Mouse (Mus musculus) kidney, embryonic 16.5 days (tissue): ENCODE results near the gene Pdcl3. TPM values are rescaled to one million over a fixed set of nuclear protein-coding genes. Genes with fewer than 3 reads are reported as not detected.

Experiments
- ATAC-seq: fragments of 200-750 bp; cut with Nextera tagmentation; 2 replicates; pipeline ENCODE4 v1.8.0; 2017; ENCODE audit warnings: moderate TSS enrichment; ENCODE audit not compliant: low FRiP score, low TSS enrichment
- H3K27ac ChIP-seq: fragments of 300-500 bp; sonication (generic); 2 replicates; pipeline ENCODE4 v1.5.1; 2014; ENCODE audit warnings: low read length
- H3K27me3 ChIP-seq: fragments of 300-500 bp; sonication (generic); 2 replicates; pipeline ENCODE4 v1.6.1; 2014; ENCODE audit warnings: low read length, control low read depth, mixed read lengths; ENCODE audit not compliant: insufficient read depth
- H3K36me3 ChIP-seq: fragments of 300-500 bp; sonication (generic); 2 replicates; pipeline ENCODE4 v1.6.1; 2014; ENCODE audit warnings: low read length, control low read depth, mixed read lengths; ENCODE audit not compliant: insufficient read depth
- H3K4me1 ChIP-seq: fragments of 300-500 bp; sonication (generic); 2 replicates; pipeline ENCODE4 v1.6.1; 2014; ENCODE audit warnings: low read length, control low read depth, mixed read lengths; ENCODE audit not compliant: insufficient read depth
- H3K4me2 ChIP-seq: fragments of 300-500 bp; sonication (generic); replicated peaks from 2 replicates; pipeline ENCODE4 v1.6.1; 2014; ENCODE audit warnings: low read depth, low read length
- H3K4me3 ChIP-seq: fragments of 300-500 bp; sonication (generic); 2 replicates; pipeline ENCODE4 v1.5.1; 2014; ENCODE audit warnings: mild to moderate bottlenecking, low read length
- H3K9ac ChIP-seq: fragments of 300-500 bp; sonication (generic); replicated peaks from 2 replicates; pipeline ENCODE4 v1.6.1; 2014; ENCODE audit warnings: low read length
- H3K9me3 ChIP-seq: fragments of 300-500 bp; sonication (generic); 2 replicates; pipeline ENCODE4 v1.6.1; 2016; ENCODE audit warnings: low read length, control low read depth
- whole genome bisulfite sequencing: fragments of 180-500 bp; shearing (Covaris S2); extraction: QIAGEN DNeasy Blood & Tissue Kit; methylation state at CpG from one replicate; pipeline ENCODE4 v1.1.7; 2014; 5-methylcytosine and 5-hydroxymethylcytosine counted together
- polyA plus RNA-seq: library from polyadenylated mRNA; unstranded; fragments of >200 nt; fragmentation: Nextera tagmentation; extraction: Ambion mirVana; gene quantifications from 2 replicates; pipeline ENCODE4 v1.2.1, GENCODE M21; 2015

The Pdcl3 gene
- polyA plus RNA-seq = 165 and 172 TPM in 2 replicates

DNA sequence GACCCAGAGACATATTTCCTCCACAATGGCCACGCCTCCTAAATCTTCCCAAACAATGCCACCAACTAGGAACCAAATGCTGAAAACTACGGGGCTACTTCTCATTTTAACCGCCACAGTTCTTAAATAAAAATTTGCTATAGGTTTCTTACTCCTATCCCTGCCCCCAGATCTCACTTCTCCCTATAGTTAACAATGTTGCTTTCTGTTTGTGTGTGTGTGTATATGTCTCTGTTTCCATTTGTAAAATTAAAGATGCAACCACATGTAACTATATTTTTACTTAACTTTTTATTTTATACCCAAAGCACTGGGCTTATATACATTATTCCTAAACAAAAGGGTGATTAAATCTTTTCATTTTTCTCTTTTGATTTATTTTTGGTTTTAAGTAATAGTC lies at the start of gene Pdcl3:
Gene Pdcl3, plus strand, starts transcription at position 301 of the 400 bp plus-strand sequence.
- Histone ChIP-seq H3K36me3 (0 out of 2 replicates have a peak, but pooled peaks cover 2% of the 10 kb centered on the region), H3K4me3 (no peak within 1 kb of the TSS), H3K27me3 (no peaks in the 10 kb centered on the region), H3K4me2 (no peak within 1 kb of the TSS), H3K9ac (no peak within 1 kb of the TSS), H3K27ac (peak within 1 kb of the TSS; percentile 54), H3K4me1 (peaks cover 19% of the 10 kb centered on the region), H3K9me3 (no peaks in the 10 kb centered on the region)
- no peak for ATAC-seq
- WGBS = 89% methylated on average over 3 of the region's 3 CpGs

DNA sequence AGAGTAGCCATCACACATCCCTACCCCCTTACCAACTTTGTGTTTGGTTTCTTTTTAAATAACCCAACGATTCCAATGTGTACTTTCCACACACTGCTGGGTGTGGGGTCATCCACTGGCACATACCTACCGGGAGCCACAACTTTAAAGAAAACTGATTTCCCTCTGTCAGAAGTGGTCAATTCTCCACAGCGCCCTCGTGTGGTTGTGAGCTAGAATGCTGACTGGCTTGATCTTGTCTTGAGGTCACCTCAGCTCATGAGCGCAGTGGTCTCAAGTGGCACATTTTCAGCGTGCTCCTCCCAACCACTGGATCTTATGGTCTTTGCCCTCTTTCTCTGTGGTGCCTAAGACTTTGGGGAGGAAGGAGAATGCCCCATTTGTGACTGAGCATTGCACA lies 48.6 kb upstream of the Pdcl3 start:
- no peak overlapping the region for H3K4me2 ChIP-seq
- H3K27me3 ChIP-seq = no peaks in the 10 kb centered on the region
- ATAC-seq = no peak
- no peak overlapping the region for H3K9ac ChIP-seq
- H3K36me3 ChIP-seq = no peaks in the 10 kb centered on the region
- 32% methylated on average over 6 of the region's 6 CpGs for WGBS
- H3K27ac ChIP-seq = no peak overlapping the region
- H3K4me1 ChIP-seq = no peaks in the 10 kb centered on the region
- H3K4me3 ChIP-seq = no peak overlapping the region
- 0 out of 2 replicates have a peak, but pooled peaks cover 2% of the 10 kb centered on the region for H3K9me3 ChIP-seq

DNA sequence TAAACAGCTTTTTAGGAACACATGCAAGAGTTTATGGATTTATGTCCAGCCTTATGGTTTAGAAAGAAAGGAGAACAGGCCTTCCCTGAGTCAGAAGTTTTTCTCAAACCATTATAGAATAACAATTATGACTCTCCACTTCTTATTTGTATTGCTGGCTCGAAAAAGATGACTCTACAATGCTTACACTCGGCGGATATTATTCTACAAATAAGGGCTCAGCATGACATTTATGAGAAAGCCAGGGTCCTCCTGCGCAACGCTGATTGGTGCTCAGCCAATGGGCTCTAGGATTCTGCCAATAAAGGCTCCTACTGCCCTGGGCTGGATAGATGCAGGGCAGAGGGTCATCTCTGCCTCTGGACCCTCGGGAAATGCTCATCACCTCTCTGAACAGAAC lies 46.6 kb upstream of the Pdcl3 start, which contains the start of gene Nms:
Gene Nms, plus strand, starts transcription at position 301 of the 400 bp plus-strand sequence.
- H3K27ac ChIP-seq = no peak within 1 kb of the TSS
- WGBS = 81% methylated on average over 6 of the region's 6 CpGs
- H3K4me2 ChIP-seq = no peak within 1 kb of the TSS
- H3K9ac ChIP-seq = no peak within 1 kb of the TSS
- H3K36me3 ChIP-seq = no peaks in the 10 kb centered on the region
- no peaks in the 10 kb centered on the region for H3K4me1 ChIP-seq
- no peak for ATAC-seq
- H3K9me3 ChIP-seq = 0 out of 2 replicates have a peak, but pooled peaks cover 2% of the 10 kb centered on the region
- no peak within 1 kb of the TSS for H3K4me3 ChIP-seq
- no peaks in the 10 kb centered on the region for H3K27me3 ChIP-seq

DNA sequence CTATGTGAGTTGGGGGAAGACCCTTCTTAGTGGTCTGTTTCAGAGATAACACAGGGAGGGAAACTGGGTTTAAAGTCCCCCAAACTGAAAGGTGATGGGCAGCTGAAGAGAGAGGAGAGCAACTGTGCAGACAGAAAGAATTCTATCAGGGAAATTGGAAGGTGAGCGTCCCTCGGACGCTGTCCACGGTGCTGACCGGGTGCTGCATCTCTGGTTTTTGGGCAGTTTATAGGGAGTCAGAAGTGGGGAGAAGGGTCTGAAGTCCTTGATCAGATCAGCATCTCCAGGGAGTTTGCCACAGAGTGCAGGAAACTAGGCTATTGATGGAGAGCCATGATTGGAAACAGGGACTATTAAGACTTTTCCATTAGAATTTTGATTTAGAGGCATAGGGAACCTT lies 45.8 kb upstream of the Pdcl3 start:
- H3K27me3 ChIP-seq = no peaks in the 10 kb centered on the region
- no peak overlapping the region for H3K27ac ChIP-seq
- H3K9me3 ChIP-seq = 0 out of 2 replicates have a peak, but pooled peaks cover 2% of the 10 kb centered on the region
- no peaks in the 10 kb centered on the region for H3K36me3 ChIP-seq
- H3K4me3 ChIP-seq = no peak overlapping the region
- no peak for ATAC-seq
- 5% methylated on average over 5 of the region's 5 CpGs for WGBS
- no peak overlapping the region for H3K9ac ChIP-seq
- no peak overlapping the region for H3K4me2 ChIP-seq
- H3K4me1 ChIP-seq = no peaks in the 10 kb centered on the region

DNA sequence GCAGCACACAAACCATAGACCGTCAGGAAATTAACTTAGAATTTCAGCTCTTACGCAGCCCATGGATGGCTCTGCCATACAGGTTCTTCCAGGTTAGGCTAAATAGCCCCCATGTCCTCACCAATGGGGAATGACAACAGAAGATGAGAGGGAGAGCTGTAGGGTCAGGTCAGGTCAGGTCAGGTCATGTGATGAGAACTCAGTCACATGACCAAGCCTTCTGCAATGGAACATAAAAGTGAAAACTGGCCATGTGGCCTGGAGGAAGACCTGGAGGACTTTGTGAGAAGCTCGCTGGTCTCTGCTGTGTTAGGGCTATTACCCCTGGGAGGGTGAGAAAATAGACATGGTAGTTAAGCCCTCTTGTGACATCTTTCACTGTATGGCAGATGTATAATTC lies 29.0 kb upstream of the Pdcl3 start:
- no peaks in the 10 kb centered on the region for H3K27me3 ChIP-seq
- H3K36me3 ChIP-seq = no peaks in the 10 kb centered on the region
- ATAC-seq = no peak

DNA sequence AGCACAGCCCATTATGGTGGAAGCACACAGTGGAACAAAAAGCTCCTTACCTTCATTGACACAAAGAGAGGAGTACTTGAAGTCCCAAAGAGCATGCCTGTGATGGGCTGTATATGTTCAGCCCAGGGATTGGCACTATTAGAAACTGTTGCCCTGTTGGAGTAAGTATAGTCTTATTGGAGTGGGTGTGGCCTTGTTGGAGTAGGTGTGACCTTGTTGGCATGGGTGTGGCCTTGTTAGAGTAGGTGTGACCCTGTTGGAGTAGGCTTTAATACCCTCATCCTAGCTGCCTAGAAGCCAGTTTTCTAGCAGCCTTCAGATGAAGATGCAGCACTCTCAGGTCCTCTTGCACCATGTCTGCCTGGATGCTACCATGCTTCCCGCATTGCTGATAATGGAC lies 16.3 kb upstream of the Pdcl3 start:
- no peak overlapping the region for H3K27ac ChIP-seq
- 90% methylated on average over 1 of the region's 1 CpGs for WGBS
- no peak overlapping the region for H3K9ac ChIP-seq
- no peaks in the 10 kb centered on the region for H3K4me1 ChIP-seq
- no peak overlapping the region for H3K4me3 ChIP-seq
- H3K9me3 ChIP-seq = no peaks in the 10 kb centered on the region
- H3K4me2 ChIP-seq = no peak overlapping the region
- no peaks in the 10 kb centered on the region for H3K36me3 ChIP-seq
- H3K27me3 ChIP-seq = no peaks in the 10 kb centered on the region
- no peak for ATAC-seq

More for the DNA sequence above, 29.0 kb upstream of the Pdcl3 start:
- 89% methylated on average over 3 of the region's 3 CpGs for WGBS
- no peak overlapping the region for H3K4me2 ChIP-seq
- H3K9ac ChIP-seq = no peak overlapping the region
- no peak overlapping the region for H3K27ac ChIP-seq
- no peaks in the 10 kb centered on the region for H3K4me1 ChIP-seq
- no peak overlapping the region for H3K4me3 ChIP-seq
- no peaks in the 10 kb centered on the region for H3K9me3 ChIP-seq

DNA sequence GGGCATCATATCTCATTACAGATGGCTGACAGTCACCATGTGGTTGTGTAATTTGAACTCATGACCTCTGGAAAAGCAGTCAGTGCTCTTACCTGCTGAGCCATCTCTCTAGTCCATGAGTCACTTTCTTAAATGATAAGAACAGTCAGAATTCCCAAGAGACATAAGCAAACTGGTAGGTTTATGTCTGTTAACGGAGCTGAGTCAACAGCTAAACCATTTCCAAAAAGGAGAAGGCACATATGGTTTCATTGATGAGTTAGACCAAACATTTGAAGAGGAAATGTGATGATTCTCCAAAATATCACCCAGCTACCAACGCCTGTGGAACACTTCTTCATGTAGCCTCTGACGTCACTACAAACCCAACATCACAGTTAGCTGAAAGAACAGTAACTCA lies 13.7 kb upstream of the Pdcl3 start:
- no peaks in the 10 kb centered on the region for H3K9me3 ChIP-seq
- no peak for ATAC-seq
- WGBS = 87% methylated on average over 3 of the region's 3 CpGs

DNA sequence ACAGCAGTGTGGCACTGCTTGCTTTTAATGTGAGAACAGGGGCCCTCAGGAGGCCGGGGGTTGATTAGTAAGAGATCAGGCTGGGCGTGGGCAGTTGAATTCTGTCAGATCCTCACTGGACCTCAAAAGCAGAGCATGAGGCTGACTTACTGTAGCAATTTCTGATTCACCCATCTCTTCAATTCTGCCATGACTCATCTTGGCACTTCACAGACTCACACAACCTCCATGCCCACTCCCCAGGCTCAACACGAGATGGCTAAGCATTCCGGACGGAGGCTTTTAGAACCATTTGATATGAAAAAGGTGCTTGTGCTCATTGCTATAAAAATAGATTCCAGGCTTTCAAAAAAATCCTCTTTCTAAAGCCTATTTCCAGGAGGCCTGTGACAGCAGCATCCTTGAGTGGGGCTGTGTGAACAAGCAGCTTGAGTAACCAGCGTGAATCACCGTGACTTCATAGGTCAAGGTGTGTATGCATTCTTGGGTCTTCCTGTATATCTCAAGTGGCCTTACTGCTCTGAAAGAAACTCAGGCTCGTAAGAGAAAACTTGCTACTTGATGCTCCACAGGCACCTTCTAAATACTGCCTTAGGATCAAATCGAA lies 12.3 kb upstream of the Pdcl3 start:
- H3K4me2 ChIP-seq = no peak overlapping the region
- H3K4me1 ChIP-seq = no peaks in the 10 kb centered on the region
- H3K27me3 ChIP-seq = no peaks in the 10 kb centered on the region
- 87% methylated on average over 9 of the region's 9 CpGs for WGBS
- ATAC-seq = no peak
- H3K9ac ChIP-seq = no peak overlapping the region
- no peaks in the 10 kb centered on the region for H3K9me3 ChIP-seq
- no peak overlapping the region for H3K4me3 ChIP-seq
- H3K27ac ChIP-seq = no peak overlapping the region
- no peaks in the 10 kb centered on the region for H3K36me3 ChIP-seq

More for the DNA sequence above, 13.7 kb upstream of the Pdcl3 start:
- Histone ChIP-seq H3K27me3 (no peaks in the 10 kb centered on the region), H3K4me3 (no peak overlapping the region), H3K36me3 (no peaks in the 10 kb centered on the region), H3K9ac (no peak overlapping the region), H3K27ac (no peak overlapping the region), H3K4me2 (no peak overlapping the region), H3K4me1 (no peaks in the 10 kb centered on the region)

DNA sequence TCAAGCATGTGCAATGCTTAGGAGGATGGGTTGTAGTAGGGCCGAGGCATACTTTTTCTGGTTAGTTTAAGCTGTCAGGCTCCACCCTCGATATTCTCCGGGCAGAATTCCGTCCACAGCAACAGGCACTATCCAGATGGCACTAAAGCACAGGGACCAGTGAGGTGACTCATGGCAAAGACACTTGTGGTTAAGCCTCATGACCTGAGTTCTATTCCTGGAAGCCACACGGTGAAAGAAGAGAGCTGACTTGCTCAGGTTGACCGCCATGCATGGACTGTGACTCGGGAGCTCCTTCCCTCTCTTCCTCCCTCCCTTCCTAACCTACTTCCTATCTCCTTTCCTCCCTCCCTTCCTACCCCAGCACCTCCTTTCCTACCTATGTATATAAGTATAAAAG lies 5.5 kb upstream of the Pdcl3 start:
- Histone ChIP-seq H3K27ac (no peak overlapping the region), H3K9me3 (no peaks in the 10 kb centered on the region), H3K9ac (no peak overlapping the region), H3K27me3 (no peaks in the 10 kb centered on the region), H3K4me3 (no peak overlapping the region), H3K4me1 (no peaks in the 10 kb centered on the region), H3K4me2 (no peak overlapping the region), H3K36me3 (no peaks in the 10 kb centered on the region)
- no peak for ATAC-seq
- WGBS = 74% methylated on average over 7 of the region's 7 CpGs

DNA sequence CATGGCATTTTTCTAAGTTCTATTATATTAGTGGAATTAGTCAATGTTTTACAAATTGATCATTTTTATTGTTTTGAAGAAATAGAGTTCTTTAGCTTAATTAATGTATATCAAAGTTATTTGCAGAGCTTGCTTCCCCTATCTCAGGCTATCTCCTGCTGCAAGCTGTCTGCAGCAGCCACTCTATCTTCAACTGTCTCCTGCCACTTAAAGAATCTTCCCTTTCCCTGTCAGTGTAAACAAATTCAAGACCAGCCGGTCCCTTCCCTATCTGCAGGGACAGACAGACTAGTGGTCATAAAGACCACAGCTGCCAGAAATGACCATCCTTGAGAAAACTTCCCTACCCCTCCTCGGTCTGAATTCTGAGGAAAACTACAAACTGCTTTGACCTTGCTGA lies 1.5 kb upstream of the Pdcl3 start:
- 43% methylated on average over 2 of the region's 2 CpGs for WGBS
- no peak overlapping the region for H3K4me3 ChIP-seq
- no peaks in the 10 kb centered on the region for H3K9me3 ChIP-seq
- no peak for ATAC-seq
- H3K27me3 ChIP-seq = no peaks in the 10 kb centered on the region
- peaks cover 15% of the 10 kb centered on the region for H3K4me1 ChIP-seq
- H3K4me2 ChIP-seq = no peak overlapping the region
- no peaks in the 10 kb centered on the region for H3K36me3 ChIP-seq
- H3K9ac ChIP-seq = no peak overlapping the region
- H3K27ac ChIP-seq = no peak overlapping the region
